Mouse (Mus musculus) myocyte (in vitro differentiated cells): Measurements from ENCODE around the gene Krt8. TPM values are rescaled to one million over a fixed set of nuclear protein-coding genes. Genes with fewer than 3 reads are reported as not detected.
A peak's percentile ranks its signal among the peaks of the same experiment; 100 is the strongest.

ENCODE experiments used
- H3K27me3 ChIP-seq: one replicate; pipeline ENCODE4 v1.6.1; 2011; ENCODE audit not compliant: control insufficient read depth, insufficient read depth, insufficient read length
- H3K36me3 ChIP-seq: one replicate; pipeline ENCODE4 v1.6.1; 2011; ENCODE audit not compliant: control insufficient read depth, insufficient read depth
- H3K4me2 ChIP-seq: one replicate; pipeline ENCODE4 v1.6.1; 2011; ENCODE audit warnings: low read depth, control low read depth
- H3K4me3 ChIP-seq: one replicate; pipeline ENCODE4 v1.5.1; 2011; ENCODE audit warnings: mild to moderate bottlenecking, control low read depth, moderate library complexity
- H3K79me2 ChIP-seq: one replicate; pipeline ENCODE4 v1.6.1; 2011; ENCODE audit not compliant: control insufficient read depth, insufficient read depth
- H3ac ChIP-seq: one replicate; pipeline ENCODE4 v1.6.1; 2011; ENCODE audit not compliant: control insufficient read depth, insufficient read length
- CEBPB ChIP-seq: IDR thresholded peaks from 2 replicates; pipeline ENCODE4 v1.6.1; 2011; ENCODE audit warnings: mild to moderate bottlenecking, moderate library complexity; ENCODE audit not compliant: poor library complexity, insufficient read depth, severe bottlenecking
- E2F4 ChIP-seq: IDR thresholded peaks from one replicate; pipeline ENCODE4 v1.6.1; 2011; ENCODE audit warnings: mild to moderate bottlenecking, control low read depth, moderate library complexity; ENCODE audit not compliant: insufficient read depth
- MAX ChIP-seq: IDR thresholded peaks from one replicate; pipeline ENCODE4 v1.6.1; 2011; ENCODE audit warnings: low read depth, mild to moderate bottlenecking, control low read depth
- MYOD1 ChIP-seq, 3 experiments: IDR thresholded peaks; one replicate each; pipeline ENCODE4 v1.6.1; 2011; ENCODE audit warnings: control low read depth in 2 of 3, low read depth in 2 of 3, mild to moderate bottlenecking in 2 of 3, moderate library complexity in 1 of 3; ENCODE audit not compliant: insufficient read length in 2 of 3, control insufficient read depth in 1 of 3
- MYOG ChIP-seq, 3 experiments: IDR thresholded peaks; one replicate each; pipeline ENCODE4 v1.6.1; 2011; ENCODE audit warnings: control low read depth in 2 of 3, low read depth in 2 of 3, mild to moderate bottlenecking in 2 of 3; ENCODE audit not compliant: insufficient read length in 2 of 3, control insufficient read depth in 1 of 3, insufficient read depth in 1 of 3
- POLR2A ChIP-seq: IDR thresholded peaks from one replicate; pipeline ENCODE4 v1.6.1; 2011; ENCODE audit warnings: low read depth, mild to moderate bottlenecking, control low read depth, moderate library complexity; ENCODE audit not compliant: insufficient read length
- POLR2AphosphoS2 ChIP-seq: IDR thresholded peaks from one replicate; pipeline ENCODE4 v1.6.1; 2011; ENCODE audit warnings: low read depth, control low read depth; ENCODE audit not compliant: insufficient read length
- REST ChIP-seq: IDR thresholded peaks from one replicate; pipeline ENCODE4 v1.6.1; 2011; ENCODE audit warnings: mild to moderate bottlenecking, control low read depth, moderate library complexity; ENCODE audit not compliant: insufficient read depth, insufficient read length
- SRF ChIP-seq: IDR thresholded peaks from one replicate; pipeline ENCODE4 v1.6.1; 2011; ENCODE audit warnings: low read depth; ENCODE audit not compliant: control insufficient read depth, insufficient read length
- TCF12 ChIP-seq: IDR thresholded peaks from one replicate; pipeline ENCODE4 v1.6.1; 2011; ENCODE audit warnings: mild to moderate bottlenecking, control low read depth; ENCODE audit not compliant: poor library complexity, insufficient read depth, severe bottlenecking
- TCF3 ChIP-seq: IDR thresholded peaks from one replicate; pipeline ENCODE4 v1.6.1; 2011; ENCODE audit warnings: low read depth, control low read depth; ENCODE audit not compliant: insufficient read length
- USF1 ChIP-seq: IDR thresholded peaks from one replicate; pipeline ENCODE4 v1.6.1; 2011; ENCODE audit warnings: low read depth, mild to moderate bottlenecking, control low read depth, moderate library complexity
- polyA plus RNA-seq: library from polyadenylated mRNA; unstranded; fragments of >200 nt; fragmentation: generic; extraction: Trizol; gene quantifications from one replicate; pipeline ENCODE4 v1.2.1, GENCODE M21; 2012; ENCODE audit warnings: missing spikeins

The Krt8 gene
- polyA plus RNA-seq, 1 experiment: 0.16 TPM

DNA sequence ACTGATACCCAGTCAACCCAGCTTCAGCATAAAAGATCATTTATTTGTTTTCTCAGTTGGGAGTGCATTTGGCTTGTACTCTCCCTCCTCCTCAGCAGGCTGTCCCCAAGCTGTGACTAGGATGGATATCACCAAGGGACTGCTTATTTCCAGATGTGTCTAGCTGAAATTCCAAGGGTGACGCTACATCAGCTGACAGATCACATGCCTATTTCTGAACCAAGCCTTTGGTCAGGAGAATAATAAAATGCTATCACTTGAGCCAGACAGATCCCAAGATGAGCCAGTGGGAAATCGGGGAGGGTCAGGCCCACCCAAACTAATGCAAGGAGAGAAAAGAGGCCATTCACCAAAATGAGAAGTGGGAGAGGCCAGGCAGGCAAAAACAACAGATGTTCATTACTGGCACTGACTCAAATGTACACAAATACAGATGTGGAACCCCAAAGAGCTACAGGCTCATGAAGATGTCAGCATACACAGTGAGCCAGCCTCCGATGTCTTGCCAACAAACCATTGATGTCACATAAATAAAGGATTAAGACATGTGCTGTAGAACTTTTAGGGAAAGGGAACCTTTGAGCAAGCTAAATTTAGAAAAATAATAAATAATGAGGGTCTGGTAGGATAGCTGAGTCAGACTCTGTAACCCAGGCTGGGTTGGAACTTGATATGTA, 6.4 kb upstream of the Krt8 start:
- Histone ChIP-seq H3K4me2 (peak overlapping the region; percentile 22), H3K4me3 (no peak overlapping the region), H3K27me3 (no peaks in the 10 kb centered on the region), H3K36me3 (no peaks in the 10 kb centered on the region), H3ac (no peak overlapping the region), H3K79me2 (no peaks in the 10 kb centered on the region)
- TF ChIP-seq POLR2A (no peak), CEBPB (0 out of 2 replicates have a peak, but pooled peaks have one; percentile 15), USF1 (peak; percentile 94), MYOD1 (IDR thresholded peaks at IDR 0.05; ENCODE audit: control insufficient read depth in 1 of 3, insufficient read length in 2 of 3, low read depth in 2 of 3) (peak in 2 of 3 experiments; percentile 3 to 7)

DNA sequence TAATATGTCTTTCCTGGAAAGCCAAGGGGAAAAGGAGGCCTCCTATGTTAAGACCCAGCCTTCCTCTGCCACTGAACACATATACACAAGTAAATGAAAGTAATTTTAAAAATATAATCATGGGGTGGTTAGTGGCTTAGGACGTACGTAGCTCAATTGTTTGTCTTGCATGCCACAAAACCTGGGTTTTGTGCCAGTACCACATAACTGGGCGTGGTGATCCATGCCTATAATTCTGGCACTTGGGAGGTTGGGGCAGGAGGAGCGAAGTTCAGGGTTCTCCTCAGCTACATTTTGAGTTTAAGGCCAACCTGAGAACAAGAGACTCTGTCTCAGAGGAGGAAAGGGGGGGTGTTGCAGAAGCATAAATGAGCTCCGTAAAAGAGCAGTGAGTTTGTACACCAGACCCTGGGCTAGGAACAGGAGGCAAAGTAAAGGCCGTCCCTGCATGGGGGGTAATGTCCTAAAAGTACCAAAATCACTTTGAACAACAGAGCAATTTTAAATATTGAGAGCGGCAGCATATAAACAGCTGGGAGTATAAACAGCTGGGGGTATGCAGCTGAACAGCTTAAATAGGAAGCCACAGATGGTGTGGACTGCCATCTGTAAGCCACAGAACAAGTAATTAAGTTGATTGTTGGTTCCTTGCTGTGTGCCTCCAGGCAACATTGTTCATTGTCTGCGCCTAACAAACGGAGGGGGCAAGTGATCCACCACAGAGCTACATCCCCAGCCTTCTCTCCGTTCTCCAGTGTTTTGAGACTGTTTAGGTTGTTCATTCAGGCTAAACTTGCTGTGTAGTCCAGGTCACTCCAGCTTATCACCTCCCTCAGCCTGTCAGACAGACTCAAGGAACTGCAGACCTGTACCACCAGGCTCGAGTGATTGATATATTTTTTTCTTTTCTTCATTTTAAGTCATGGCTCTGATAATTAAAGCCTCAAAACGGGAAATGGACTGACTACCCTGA, 3.1 kb upstream of the Krt8 start:
- H3K4me2 ChIP-seq: peak overlapping the region; percentile 52
- H3ac ChIP-seq: no peak overlapping the region
- no peaks in the 10 kb centered on the region for H3K36me3 ChIP-seq
- no peaks in the 10 kb centered on the region for H3K27me3 ChIP-seq
- TF ChIP-seq MYOD1 (IDR thresholded peaks at IDR 0.05; ENCODE audit: control insufficient read depth in 1 of 3, insufficient read length in 2 of 3, low read depth in 2 of 3): peak; percentile 64 to 67 (median 67)
- TF ChIP-seq USF1: no peak
- no peak for TF ChIP-seq MAX
- peak; percentile 64 for TF ChIP-seq TCF3
- TF ChIP-seq MYOG (IDR thresholded peaks at IDR 0.05; ENCODE audit: control insufficient read depth in 1 of 3, insufficient read depth in 1 of 3, insufficient read length in 2 of 3, low read depth in 2 of 3): peak in 2 of 3 experiments; percentile 5 to 68
- TF ChIP-seq TCF12: peak; percentile 80
- no peak for TF ChIP-seq CEBPB
- H3K4me3 ChIP-seq: no peak overlapping the region
- H3K79me2 ChIP-seq: no peaks in the 10 kb centered on the region

DNA sequence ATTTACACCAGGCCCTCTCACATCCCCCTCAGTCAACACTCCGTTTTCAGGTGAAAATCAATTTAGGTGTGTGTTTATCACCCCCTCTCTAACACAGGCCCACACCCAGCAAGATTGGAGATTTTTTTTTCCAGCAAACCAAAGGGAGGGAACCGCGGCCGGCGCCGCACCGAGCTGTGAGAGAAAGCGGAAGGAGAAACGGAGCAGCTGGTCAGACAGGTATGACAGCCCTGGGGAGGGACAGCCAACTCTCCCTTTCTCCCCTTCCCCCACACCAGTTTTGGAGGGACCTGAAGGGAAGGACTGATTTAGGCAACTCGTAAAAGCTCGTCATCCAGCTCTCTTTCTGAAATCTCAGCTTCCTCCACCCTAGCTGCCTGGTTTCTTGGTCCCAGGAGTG, 2.0 kb upstream of the Krt8 start:
- Histone ChIP-seq H3ac (no peak overlapping the region), H3K27me3 (no peaks in the 10 kb centered on the region), H3K79me2 (no peaks in the 10 kb centered on the region), H3K4me2 (peak overlapping the region; percentile 52), H3K36me3 (no peaks in the 10 kb centered on the region), H3K4me3 (no peak overlapping the region)
- TF ChIP-seq CEBPB: no peak
- TF ChIP-seq USF1: no peak
- no peak for TF ChIP-seq MAX
- no peak for TF ChIP-seq MYOD1 (IDR thresholded peaks at IDR 0.05; ENCODE audit: control insufficient read depth in 1 of 3, insufficient read length in 2 of 3, low read depth in 2 of 3)
- no peak for TF ChIP-seq TCF3
- no peak for TF ChIP-seq SRF

DNA sequence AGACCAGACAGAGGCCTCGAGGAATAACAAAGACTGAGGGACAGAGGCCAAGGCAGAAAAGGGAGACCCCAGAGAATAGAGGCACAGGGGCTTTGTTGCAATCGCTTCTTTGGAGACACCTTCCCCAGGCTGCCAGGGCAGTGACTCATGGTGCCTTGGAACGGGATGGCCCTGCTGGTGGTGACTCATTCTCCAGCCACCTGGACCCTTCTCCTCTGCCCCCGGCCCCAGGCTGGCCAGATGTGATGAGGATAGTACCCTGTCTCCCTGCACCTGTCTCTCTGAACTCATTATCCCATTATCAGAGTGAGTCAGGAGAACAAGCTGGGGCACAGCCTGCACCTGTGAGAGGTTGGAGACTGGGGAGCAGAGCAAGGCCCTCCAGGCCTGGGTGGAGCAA, 1.0 kb upstream of the Krt8 start:
- Histone ChIP-seq H3K79me2 (no peaks in the 10 kb centered on the region), H3K4me2 (no peak overlapping the region), H3K4me3 (no peak overlapping the region), H3K27me3 (no peaks in the 10 kb centered on the region), H3ac (no peak overlapping the region), H3K36me3 (no peaks in the 10 kb centered on the region)
- TF ChIP-seq USF1 (no peak), MYOD1 (IDR thresholded peaks at IDR 0.05; ENCODE audit: control insufficient read depth in 1 of 3, insufficient read length in 2 of 3, low read depth in 2 of 3) (peak in 2 of 3 experiments; percentile 83 to 93), POLR2A (no peak), TCF3 (peak; percentile 75), TCF12 (peak; percentile 82), E2F4 (no peak), SRF (no peak), MAX (no peak), MYOG (IDR thresholded peaks at IDR 0.05; ENCODE audit: control insufficient read depth in 1 of 3, insufficient read depth in 1 of 3, insufficient read length in 2 of 3, low read depth in 2 of 3) (peak in 2 of 3 experiments; percentile 60 to 78), POLR2AphosphoS2 (no peak), REST (no peak), CEBPB (0 out of 2 replicates have a peak, but pooled peaks have one; percentile 26)

DNA sequence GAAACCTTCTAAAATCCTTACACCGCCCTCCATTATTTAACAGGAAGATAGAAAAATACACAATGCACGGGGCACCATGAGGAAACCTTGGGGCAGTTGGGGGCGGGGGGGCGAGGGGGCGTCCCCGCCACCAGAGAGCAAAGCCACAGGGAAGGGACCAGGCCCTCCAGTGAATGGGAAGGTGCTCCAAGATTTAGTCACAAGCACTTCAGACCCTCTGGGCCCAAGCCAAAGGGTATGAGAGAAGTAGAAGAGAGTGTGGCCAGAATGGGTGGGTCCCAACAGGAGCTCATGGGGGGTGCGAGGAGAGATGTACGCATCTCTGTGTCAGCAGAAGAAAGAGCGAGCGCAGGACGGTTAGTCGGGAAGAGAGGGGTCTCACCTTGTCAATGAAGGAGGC, 766 bp downstream of the Krt8 start:
- TF ChIP-seq POLR2AphosphoS2 (no peak), POLR2A (no peak), CEBPB (no peak), USF1 (no peak), MYOD1 (IDR thresholded peaks at IDR 0.05; ENCODE audit: control insufficient read depth in 1 of 3, insufficient read length in 2 of 3, low read depth in 2 of 3) (no peak), TCF12 (no peak), E2F4 (no peak), REST (no peak), MAX (no peak), SRF (no peak), TCF3 (no peak), MYOG (IDR thresholded peaks at IDR 0.05; ENCODE audit: control insufficient read depth in 1 of 3, insufficient read depth in 1 of 3, insufficient read length in 2 of 3, low read depth in 2 of 3) (no peak)
- no peaks in the 10 kb centered on the region for H3K27me3 ChIP-seq
- H3K36me3 ChIP-seq: no peaks in the 10 kb centered on the region
- no peak overlapping the region for H3K4me2 ChIP-seq
- no peak overlapping the region for H3ac ChIP-seq
- no peak overlapping the region for H3K4me3 ChIP-seq
- H3K79me2 ChIP-seq: no peaks in the 10 kb centered on the region
